Mouse (Mus musculus) testis, adult 2 months (tissue): ENCODE measurements around the gene E2f6.

ENCODE experiments used
- CTCF ChIP-seq: fragments of 200-500 bp; IDR thresholded peaks from 2 replicates; pipeline ENCODE4 v1.5.1; 2012; ENCODE audit warnings: low read depth, mild to moderate bottlenecking, inconsistent platforms, low read length, moderate library complexity; ENCODE audit not compliant: control insufficient read depth, insufficient read depth, insufficient replicate concordance
- POLR2A ChIP-seq: fragments of 200-500 bp; IDR thresholded peaks from 2 replicates; pipeline ENCODE4 v1.6.1; 2012; ENCODE audit warnings: low read depth, mild to moderate bottlenecking, inconsistent platforms, low read length, moderate library complexity; ENCODE audit not compliant: control insufficient read depth

DNA sequence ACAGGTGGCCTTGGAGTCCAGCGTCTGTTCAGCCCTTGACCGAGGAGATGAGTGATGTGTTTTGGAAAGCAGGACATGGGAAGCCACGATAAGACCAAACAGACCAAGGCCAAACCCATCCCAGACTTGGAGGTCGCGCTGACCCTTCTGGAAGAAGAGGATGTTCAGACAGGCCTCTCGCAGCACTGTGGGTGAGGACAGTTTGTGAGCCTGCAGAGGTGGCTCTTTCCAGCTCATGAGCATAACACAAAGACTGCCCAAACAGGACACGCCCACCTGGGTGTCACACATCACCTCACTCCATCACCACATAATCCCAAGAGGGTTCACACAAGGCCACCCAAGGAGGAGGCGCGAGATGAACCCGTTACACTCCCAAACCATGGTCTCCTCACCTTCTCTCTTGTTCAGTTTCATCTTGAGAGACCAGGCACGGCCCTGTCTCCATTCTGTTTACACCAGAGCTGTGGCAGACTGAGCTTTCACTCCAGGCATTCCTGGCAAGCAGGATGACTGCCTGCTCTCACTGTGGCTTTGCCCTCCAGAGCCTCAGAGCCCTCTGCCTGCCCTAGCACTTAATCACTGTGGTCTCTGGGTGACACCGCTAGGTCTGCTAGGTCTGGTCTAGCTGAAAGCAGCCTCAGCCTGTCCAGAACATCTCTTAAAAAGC, 45.9 kb upstream of the E2f6 start:
- no peak for TF ChIP-seq CTCF
- TF ChIP-seq POLR2A, result no peak
